Mouse (Mus musculus): ENCODE data around the gene Zc3hav1.

GRCm38 (mm10) chr6:38389671-38390070 is 35.3 kb upstream of the Zc3hav1 start:
- TF ChIP-seq CTCF (IDR thresholded peaks at IDR 0.05; ENCODE audit: control insufficient read depth, insufficient read depth, insufficient replicate concordance, low read depth, low read length): no peak
- no peak for TF ChIP-seq POLR2A (IDR thresholded peaks at IDR 0.05; ENCODE audit: control insufficient read depth, low read depth, low read length)
